Mouse (Mus musculus): Measurements from ENCODE around the gene Megf9. TPM values are rescaled to one million over a fixed set of nuclear protein-coding genes. Genes with fewer than 3 reads are reported as not detected.
A peak's percentile ranks its signal among the peaks of the same experiment; 100 is the strongest.

Megf9 gene
- polyA plus RNA-seq, 1 experiment from 2014 or later = 7.1 TPM

GRCm38 (mm10) chr4:70533056-70533805 is 1.6 kb downstream of the Megf9 start:
- H3K4me2 ChIP-seq (ENCODE audit: low read depth, low read length) = peak overlapping the region; percentile 89
- H3K27me3 ChIP-seq (ENCODE audit: control insufficient read depth, insufficient read depth, low read depth, low read length) = no peaks in the 10 kb centered on the region
- H3K36me3 ChIP-seq (ENCODE audit: control insufficient read depth, insufficient read depth, low read length) = 0 out of 2 replicates have a peak, but pooled peaks cover 2% of the 10 kb centered on the region
- peak overlapping the region; percentile 91 for H3K4me3 ChIP-seq (ENCODE audit: low read length)
- peaks cover 16% of the 10 kb centered on the region for H3K4me1 ChIP-seq (replicated peaks; ENCODE audit: control insufficient read depth, insufficient read depth, low read length)
- ATAC-seq (ENCODE audit: low read depth) = no peak
- 0 out of 2 replicates have a peak overlapping the region, but pooled peaks have one; percentile 36 for H3K27ac ChIP-seq (ENCODE audit: low read length)
- WGBS = 41% methylated on average over 3 of the region's 3 CpGs
- H3K9ac ChIP-seq (ENCODE audit: low read length) = peak overlapping the region; percentile 86
- no peaks in the 10 kb centered on the region for H3K9me3 ChIP-seq (ENCODE audit: control insufficient read depth, low read length)

- no peak for ATAC-seq (ENCODE audit: low read depth)
- Histone ChIP-seq H3K36me3 (ENCODE audit: control insufficient read depth, insufficient read depth, low read length) (0 out of 2 replicates have a peak, but pooled peaks cover 2% of the 10 kb centered on the region), H3K27me3 (ENCODE audit: control insufficient read depth, insufficient read depth, low read depth, low read length) (no peaks in the 10 kb centered on the region), H3K27ac (ENCODE audit: low read length) (no peak overlapping the region), H3K9ac (ENCODE audit: low read length) (no peak overlapping the region), H3K4me2 (ENCODE audit: low read depth, low read length) (no peak overlapping the region), H3K4me1 (replicated peaks; ENCODE audit: control insufficient read depth, insufficient read depth, low read length) (peaks cover 13% of the 10 kb centered on the region), H3K4me3 (ENCODE audit: low read length) (no peak overlapping the region), H3K9me3 (ENCODE audit: control insufficient read depth, low read length) (no peaks in the 10 kb centered on the region)
- 92% methylated on average over 1 of the region's 1 CpGs for WGBS
Observed at GRCm38 (mm10) chr4:70531021-70531420, 3.8 kb downstream of the Megf9 start.

GRCm38 (mm10) chr4:70528622-70529021 is 6.2 kb downstream of the Megf9 start:
- 0 out of 2 replicates have a peak, but pooled peaks cover 2% of the 10 kb centered on the region for H3K36me3 ChIP-seq (ENCODE audit: control insufficient read depth, insufficient read depth, low read length)
- H3K4me2 ChIP-seq (ENCODE audit: low read depth, low read length) = no peak overlapping the region
- no peaks in the 10 kb centered on the region for H3K27me3 ChIP-seq (ENCODE audit: control insufficient read depth, insufficient read depth, low read depth, low read length)
- H3K4me1 ChIP-seq (replicated peaks; ENCODE audit: control insufficient read depth, insufficient read depth, low read length) = peaks cover 1% of the 10 kb centered on the region
- H3K9ac ChIP-seq (ENCODE audit: low read length) = no peak overlapping the region
- H3K9me3 ChIP-seq (ENCODE audit: control insufficient read depth, low read length) = no peaks in the 10 kb centered on the region
- 71% methylated on average over 3 of the region's 3 CpGs for WGBS
- ATAC-seq (ENCODE audit: low read depth) = no peak
- no peak overlapping the region for H3K4me3 ChIP-seq (ENCODE audit: low read length)
- no peak overlapping the region for H3K27ac ChIP-seq (ENCODE audit: low read length)

- no peaks in the 10 kb centered on the region for H3K36me3 ChIP-seq (ENCODE audit: control insufficient read depth, insufficient read depth, low read length)
- H3K4me1 ChIP-seq (replicated peaks; ENCODE audit: control insufficient read depth, insufficient read depth, low read length) = peaks cover 6% of the 10 kb centered on the region; the same call in 1 of the 2 replicates
- H3K9me3 ChIP-seq (ENCODE audit: control insufficient read depth, low read length) = no peaks in the 10 kb centered on the region
- H3K4me2 ChIP-seq (ENCODE audit: low read depth, low read length) = no peak overlapping the region
- WGBS = 68% methylated on average over 2 of the region's 2 CpGs
- no peak for ATAC-seq (ENCODE audit: low read depth)
- H3K9ac ChIP-seq (ENCODE audit: low read length) = no peak overlapping the region
- H3K27me3 ChIP-seq (ENCODE audit: control insufficient read depth, insufficient read depth, low read depth, low read length) = no peaks in the 10 kb centered on the region
- H3K4me3 ChIP-seq (ENCODE audit: low read length) = no peak overlapping the region
- H3K27ac ChIP-seq (ENCODE audit: low read length) = no peak overlapping the region
Observed at GRCm38 (mm10) chr4:70523346-70523745, 11.4 kb downstream of the Megf9 start.

- ATAC-seq (ENCODE audit: low read depth) = peak; percentile 81
- H3K36me3 ChIP-seq (ENCODE audit: control insufficient read depth, insufficient read depth, low read length) = no peaks in the 10 kb centered on the region
- peak overlapping the region; percentile 29; the same call in 1 of the 2 replicates for H3K4me2 ChIP-seq (ENCODE audit: low read depth, low read length)
- H3K4me1 ChIP-seq (replicated peaks; ENCODE audit: control insufficient read depth, insufficient read depth, low read length) = peaks cover 6% of the 10 kb centered on the region; the same call in 1 of the 2 replicates
- peak overlapping the region; percentile 46 for H3K27ac ChIP-seq (ENCODE audit: low read length)
- H3K9ac ChIP-seq (ENCODE audit: low read length) = no peak overlapping the region
- WGBS = 86% methylated on average over 1 of the region's 1 CpGs
- no peaks in the 10 kb centered on the region for H3K9me3 ChIP-seq (ENCODE audit: control insufficient read depth, low read length)
- H3K27me3 ChIP-seq (ENCODE audit: control insufficient read depth, insufficient read depth, low read depth, low read length) = no peaks in the 10 kb centered on the region
- H3K4me3 ChIP-seq (ENCODE audit: low read length) = no peak overlapping the region
Observed at GRCm38 (mm10) chr4:70521506-70522292, 13.1 kb downstream of the Megf9 start.

- Histone ChIP-seq H3K9me3 (ENCODE audit: control insufficient read depth, low read length) (no peaks in the 10 kb centered on the region), H3K4me2 (ENCODE audit: low read depth, low read length) (no peak overlapping the region), H3K36me3 (ENCODE audit: control insufficient read depth, insufficient read depth, low read length) (no peaks in the 10 kb centered on the region), H3K27ac (ENCODE audit: low read length) (no peak overlapping the region), H3K4me1 (replicated peaks; ENCODE audit: control insufficient read depth, insufficient read depth, low read length) (peaks cover 6% of the 10 kb centered on the region; the same call in 1 of the 2 replicates), H3K4me3 (ENCODE audit: low read length) (no peak overlapping the region), H3K27me3 (ENCODE audit: control insufficient read depth, insufficient read depth, low read depth, low read length) (no peaks in the 10 kb centered on the region), H3K9ac (ENCODE audit: low read length) (no peak overlapping the region)
- 41% methylated on average over 1 of the region's 1 CpGs for WGBS
- no peak for ATAC-seq (ENCODE audit: low read depth)
Observed at GRCm38 (mm10) chr4:70517646-70518045, 17.1 kb downstream of the Megf9 start.

- no peak for ATAC-seq (ENCODE audit: low read depth)
- no peaks in the 10 kb centered on the region for H3K27me3 ChIP-seq (ENCODE audit: control insufficient read depth, insufficient read depth, low read depth, low read length)
- no peaks in the 10 kb centered on the region for H3K9me3 ChIP-seq (ENCODE audit: control insufficient read depth, low read length)
- H3K4me3 ChIP-seq (ENCODE audit: low read length) = no peak overlapping the region
- no peaks in the 10 kb centered on the region for H3K36me3 ChIP-seq (ENCODE audit: control insufficient read depth, insufficient read depth, low read length)
- WGBS = 85% methylated on average over 6 of the region's 6 CpGs
- no peak overlapping the region for H3K4me2 ChIP-seq (ENCODE audit: low read depth, low read length)
- H3K27ac ChIP-seq (ENCODE audit: low read length) = no peak overlapping the region
- H3K9ac ChIP-seq (ENCODE audit: low read length) = no peak overlapping the region
- peaks cover 6% of the 10 kb centered on the region; the same call in 1 of the 2 replicates for H3K4me1 ChIP-seq (replicated peaks; ENCODE audit: control insufficient read depth, insufficient read depth, low read length)
Observed at GRCm38 (mm10) chr4:70516289-70516688, 18.5 kb downstream of the Megf9 start.

- Histone ChIP-seq H3K36me3 (ENCODE audit: control insufficient read depth, insufficient read depth, low read length) (no peaks in the 10 kb centered on the region), H3K27me3 (ENCODE audit: control insufficient read depth, insufficient read depth, low read depth, low read length) (no peaks in the 10 kb centered on the region), H3K9ac (ENCODE audit: low read length) (no peak overlapping the region), H3K27ac (ENCODE audit: low read length) (no peak overlapping the region), H3K9me3 (ENCODE audit: control insufficient read depth, low read length) (no peaks in the 10 kb centered on the region), H3K4me3 (ENCODE audit: low read length) (no peak overlapping the region), H3K4me1 (replicated peaks; ENCODE audit: control insufficient read depth, insufficient read depth, low read length) (no peaks in the 10 kb centered on the region), H3K4me2 (ENCODE audit: low read depth, low read length) (no peak overlapping the region)
- ATAC-seq (ENCODE audit: low read depth) = no peak
Observed at GRCm38 (mm10) chr4:70515514-70515913, 19.3 kb downstream of the Megf9 start.

- no peak for ATAC-seq (ENCODE audit: low read depth)
- Histone ChIP-seq H3K27me3 (ENCODE audit: control insufficient read depth, insufficient read depth, low read depth, low read length) (no peaks in the 10 kb centered on the region), H3K9me3 (ENCODE audit: control insufficient read depth, low read length) (no peaks in the 10 kb centered on the region), H3K4me2 (ENCODE audit: low read depth, low read length) (no peak overlapping the region), H3K4me1 (replicated peaks; ENCODE audit: control insufficient read depth, insufficient read depth, low read length) (0 out of 2 replicates have a peak, but pooled peaks cover 3% of the 10 kb centered on the region), H3K9ac (ENCODE audit: low read length) (no peak overlapping the region), H3K27ac (ENCODE audit: low read length) (no peak overlapping the region), H3K36me3 (ENCODE audit: control insufficient read depth, insufficient read depth, low read length) (no peaks in the 10 kb centered on the region), H3K4me3 (ENCODE audit: low read length) (no peak overlapping the region)
- WGBS = 85% methylated on average over 2 of the region's 2 CpGs
Observed at GRCm38 (mm10) chr4:70509987-70510386, 24.8 kb downstream of the Megf9 start.
